8 mouse cellular contexts compared by ENCODE assay signal in the genomic region with DNA sequence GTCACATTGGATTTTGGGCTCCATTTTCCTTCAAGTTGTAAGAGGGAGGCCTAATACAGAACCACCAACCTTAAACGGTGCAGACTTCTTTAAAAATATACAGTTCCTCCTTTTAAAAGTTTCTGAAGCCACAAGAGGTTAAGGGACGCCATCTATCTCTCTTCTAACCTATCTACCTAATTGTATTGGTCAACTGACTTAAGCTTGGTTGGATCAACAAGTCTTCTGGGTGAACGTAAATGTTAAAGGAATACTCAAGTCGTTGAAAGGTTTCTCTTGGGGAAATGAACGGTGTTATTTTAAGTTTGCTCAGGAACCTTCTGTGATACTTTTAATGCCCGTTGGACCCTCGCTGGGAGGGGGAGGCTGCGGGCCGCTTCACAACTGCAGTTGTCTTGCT. TPM values are rescaled to one million over a fixed set of nuclear protein-coding genes. Genes with fewer than 3 reads are reported as not detected.
DNase-seq lines count a peak whose midpoint lies in the region; ATAC-seq and TF ChIP-seq lines count a peak whose summit lies in the region.

No protein-coding gene starts in this region.

- no peaks in the 10 kb centered on the region for H3K4me1 ChIP-seq in kidney, adult 2 months (ENCODE audit: control insufficient read depth, insufficient read depth, low read length)
- peaks cover 5% of the 10 kb centered on the region; the same call in 1 of the 2 replicates for H3K4me1 ChIP-seq in bone marrow, adult 2 months (ENCODE audit: control insufficient read depth, insufficient read depth, low read length)
- H3K4me1 ChIP-seq in hindbrain, embryonic 14.5 days (replicated peaks; ENCODE audit: control insufficient read depth, insufficient read depth, low read length) = peaks cover 35% of the 10 kb centered on the region
- peaks cover 34% of the 10 kb centered on the region for H3K4me1 ChIP-seq in midbrain, embryonic 15.5 days

- H3K9ac ChIP-seq in hindbrain, embryonic 14.5 days = peak overlapping the region; percentile 80
- H3K9ac ChIP-seq in midbrain, embryonic 15.5 days = peak overlapping the region; percentile 95

- intact Hi-C loops in left cerebral cortex, postnatal 14 days (cut with DNase I) = loop anchor here (5.0 kb wide), 1 partner anchor 125 kb away; no protein-coding TSS in a partner anchor

- 24% methylated on average over 9 of the region's 9 CpGs for WGBS in kidney, adult 2 months
- WGBS in bone marrow, adult 2 months = 2% methylated on average over 9 of the region's 9 CpGs
- WGBS in hindbrain, embryonic 14.5 days = 16% methylated on average over 9 of the region's 9 CpGs
- WGBS in midbrain, embryonic 15.5 days = 12% methylated on average over 9 of the region's 9 CpGs

- ATAC-seq in hindbrain, embryonic 14.5 days (ENCODE audit: low FRiP score) = no peak
- no peak for ATAC-seq in midbrain, embryonic 15.5 days (replicated peaks)

- H3K27me3 ChIP-seq in kidney, adult 2 months (replicated peaks; ENCODE audit: control insufficient read depth, insufficient read depth, low read length) = no peaks in the 10 kb centered on the region
- no peaks in the 10 kb centered on the region for H3K27me3 ChIP-seq in hindbrain, embryonic 14.5 days (ENCODE audit: control insufficient read depth, insufficient read depth, low read length)
- no peaks in the 10 kb centered on the region for H3K27me3 ChIP-seq in midbrain, embryonic 15.5 days (replicated peaks)

- DNase-seq in kidney, adult 2 months = no peak
- DNase-seq in kidney, postnatal 25 days = no peak
- DNase-seq in hindbrain, embryonic 14.5 days (ENCODE audit: low spot score) = no peak
- no peak for DNase-seq in spleen, adult 18-20 months
- DNase-seq in right cerebral cortex, adult 2 months (ENCODE audit: low spot score in 2 of 2) = no peak
- no peak for DNase-seq in left cerebral cortex, postnatal 14 days (ENCODE audit: low spot score in 2 of 2)

- TF ChIP-seq CTCF in kidney, adult 2 months (conservative IDR thresholded peaks at IDR 0.05; ENCODE audit: insufficient read depth, insufficient read length, low read depth, low read length) = no peak
- TF ChIP-seq CTCF in bone marrow, adult 2 months (IDR thresholded peaks at IDR 0.05; ENCODE audit: control insufficient read depth, insufficient read depth, low read length) = no peak

- no peak for TF ChIP-seq POLR2A in kidney, adult 2 months (IDR thresholded peaks at IDR 0.05; ENCODE audit: low read depth, low read length)
- TF ChIP-seq POLR2A in bone marrow, adult 2 months (IDR thresholded peaks at IDR 0.05; ENCODE audit: borderline replicate concordance, control insufficient read depth, low read depth, low read length) = no peak

- peak overlapping the region; percentile 11; the same call in 1 of the 2 replicates for H3K4me3 ChIP-seq in kidney, adult 2 months (ENCODE audit: insufficient read depth, low read depth, low read length)
- H3K4me3 ChIP-seq in bone marrow, adult 2 months (replicated peaks; ENCODE audit: control insufficient read depth, low read depth, low read length) = peak overlapping the region; percentile 90
- H3K4me3 ChIP-seq in hindbrain, embryonic 14.5 days (replicated peaks; ENCODE audit: low read length) = peak overlapping the region; percentile 62
- H3K4me3 ChIP-seq in midbrain, embryonic 15.5 days = peak overlapping the region; percentile 84

- H3K27ac ChIP-seq in kidney, adult 2 months (ENCODE audit: insufficient read depth, low read depth, low read length) = no peak overlapping the region
- peak overlapping the region; percentile 97; the same call in 1 of the 2 replicates for H3K27ac ChIP-seq in bone marrow, adult 2 months (ENCODE audit: control insufficient read depth, insufficient read depth, low read depth, low read length, poor library complexity)
- no peak overlapping the region for H3K27ac ChIP-seq in hindbrain, embryonic 14.5 days
- H3K27ac ChIP-seq in midbrain, embryonic 15.5 days = no peak overlapping the region

- H3K4me2 ChIP-seq in hindbrain, embryonic 14.5 days (replicated peaks) = peak overlapping the region; percentile 74
- H3K4me2 ChIP-seq in midbrain, embryonic 15.5 days = peak overlapping the region; percentile 86

- no peaks in the 10 kb centered on the region for H3K9me3 ChIP-seq in hindbrain, embryonic 14.5 days (ENCODE audit: control insufficient read depth, low read length)
- no peaks in the 10 kb centered on the region for H3K9me3 ChIP-seq in midbrain, embryonic 15.5 days

- no peaks in the 10 kb centered on the region for H3K36me3 ChIP-seq in kidney, adult 2 months (ENCODE audit: control insufficient read depth, insufficient read depth, low read length)
- no peaks in the 10 kb centered on the region for H3K36me3 ChIP-seq in hindbrain, embryonic 14.5 days (replicated peaks; ENCODE audit: control insufficient read depth, insufficient read depth)
- H3K36me3 ChIP-seq in midbrain, embryonic 15.5 days (replicated peaks) = no peaks in the 10 kb centered on the region

RNA-seq across cellular contexts. Expression of gene Ogfrl1, which starts 15.5 kb away (rescaled TPM):
- polyA plus RNA-seq in kidney, adult 2 months (2012; rRNA removed) = 5.0 and 5.2 TPM in 2 replicates
- polyA plus RNA-seq in bone marrow, adult 2 months (2011; ENCODE audit: insufficient read depth, insufficient read length, low replicate concordance, missing spikeins) = 23.6 and 37.2 TPM in 2 replicates
- 19.5 TPM in 2 replicates for polyA plus RNA-seq in hindbrain, embryonic 14.5 days (2014; fragmentation: Nextera tagmentation; extraction: Ambion mirVana)
- 10.6 and 13.0 TPM in 2 replicates for polyA plus RNA-seq in midbrain, embryonic 15.5 days (2015; fragmentation: Nextera tagmentation; extraction: Ambion mirVana)
- total RNA-seq in left cerebral cortex, postnatal 14 days (2021) = 10 to 100 TPM; 61.5 to 63.5 TPM

Comparison
In these comparisons a context has a peak if more than half of its experiments do, and no peak if none do; other contexts are left out.
1. H3K4me3 ChIP-seq: peak in every context shown above with its lines; median percentile 90 in bone marrow, adult 2 months; 84 in midbrain, embryonic 15.5 days; 62 in hindbrain, embryonic 14.5 days; 11 in kidney, adult 2 months.